Mouse (Mus musculus): Measurements from ENCODE around the gene Fam240a. TPM values are rescaled to one million over a fixed set of nuclear protein-coding genes. Genes with fewer than 3 reads are reported as not detected.

Gene Fam240a
- total and polyA plus RNA-seq, 2 experiments from 2014 or later: not detected

GRCm38 (mm10) chr9:110907838-110908630, 8.6 kb downstream of the Fam240a start:
- Histone ChIP-seq H3K4me3 (ENCODE audit: low read depth, low read length) (no peak overlapping the region), H3K9ac (replicated peaks; ENCODE audit: low read length, poor library complexity, severe bottlenecking) (no peak overlapping the region), H3K36me3 (ENCODE audit: insufficient read depth, low read length) (no peaks in the 10 kb centered on the region), H3K27ac (ENCODE audit: low read depth, low read length) (0 out of 2 replicates have a peak overlapping the region, but pooled peaks have one; percentile 26), H3K4me1 (ENCODE audit: insufficient read depth, low read length) (no peaks in the 10 kb centered on the region), H3K27me3 (ENCODE audit: insufficient read depth, low read length) (no peaks in the 10 kb centered on the region), H3K9me3 (ENCODE audit: low read length) (no peaks in the 10 kb centered on the region), H3K4me2 (ENCODE audit: low read depth, low read length, poor library complexity, severe bottlenecking) (no peak overlapping the region)
- TF ChIP-seq CTCF (IDR thresholded peaks at IDR 0.05): no peak
- 79% methylated on average over 4 of the region's 4 CpGs for WGBS
- ATAC-seq (ENCODE audit: low FRiP score) (no peak), DNase-seq (ENCODE audit: low spot score) (no peak)

GRCm38 (mm10) chr9:110907201-110907837, 9.3 kb downstream of the Fam240a start:
- no peak overlapping the region for H3K4me2 ChIP-seq (ENCODE audit: low read depth, low read length, poor library complexity, severe bottlenecking)
- no peak for TF ChIP-seq CTCF (IDR thresholded peaks at IDR 0.05)
- no peak overlapping the region for H3K9ac ChIP-seq (replicated peaks; ENCODE audit: low read length, poor library complexity, severe bottlenecking)
- H3K9me3 ChIP-seq (ENCODE audit: low read length): no peaks in the 10 kb centered on the region
- no peaks in the 10 kb centered on the region for H3K4me1 ChIP-seq (ENCODE audit: insufficient read depth, low read length)
- ATAC-seq (ENCODE audit: low FRiP score) (no peak), DNase-seq (ENCODE audit: low spot score) (no peak)
- H3K4me3 ChIP-seq (ENCODE audit: low read depth, low read length): no peak overlapping the region
- WGBS: 90% methylated on average over 11 of the region's 11 CpGs
- H3K36me3 ChIP-seq (ENCODE audit: insufficient read depth, low read length): no peaks in the 10 kb centered on the region
- H3K27ac ChIP-seq (ENCODE audit: low read depth, low read length): no peak overlapping the region
- H3K27me3 ChIP-seq (ENCODE audit: insufficient read depth, low read length): no peaks in the 10 kb centered on the region

DNA sequence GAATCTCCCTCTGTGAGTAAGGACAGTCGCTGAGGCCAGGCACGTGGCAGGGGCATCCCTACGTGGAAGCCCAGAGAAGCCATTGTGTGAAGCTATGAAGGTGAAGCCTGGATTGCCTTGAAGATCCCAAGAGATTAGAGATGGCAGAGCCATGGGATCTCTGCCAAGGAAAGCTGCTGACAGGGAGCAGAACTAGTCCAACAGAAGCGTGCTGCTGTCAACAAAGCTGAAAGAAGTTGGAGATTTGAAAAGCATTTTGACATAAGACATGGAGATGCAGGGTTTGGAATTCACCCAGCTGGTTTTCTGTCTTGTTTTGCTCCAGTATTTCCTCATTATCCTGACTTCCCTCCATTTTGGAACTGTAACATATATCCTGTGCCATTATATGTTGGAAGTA, 14.4 kb downstream of the Fam240a start:
- WGBS: 66% methylated on average over 4 of the region's 4 CpGs
- H3K4me1 ChIP-seq (ENCODE audit: insufficient read depth, low read length): no peaks in the 10 kb centered on the region
- no peak overlapping the region for H3K4me2 ChIP-seq (ENCODE audit: low read depth, low read length, poor library complexity, severe bottlenecking)
- H3K4me3 ChIP-seq (ENCODE audit: low read depth, low read length): no peak overlapping the region
- no peaks in the 10 kb centered on the region for H3K27me3 ChIP-seq (ENCODE audit: insufficient read depth, low read length)
- H3K36me3 ChIP-seq (ENCODE audit: insufficient read depth, low read length): no peaks in the 10 kb centered on the region
- H3K9ac ChIP-seq (replicated peaks; ENCODE audit: low read length, poor library complexity, severe bottlenecking): no peak overlapping the region
- no peaks in the 10 kb centered on the region for H3K9me3 ChIP-seq (ENCODE audit: low read length)
- H3K27ac ChIP-seq (ENCODE audit: low read depth, low read length): no peak overlapping the region
- no peak for TF ChIP-seq CTCF (IDR thresholded peaks at IDR 0.05)
- ATAC-seq (ENCODE audit: low FRiP score) (no peak), DNase-seq (ENCODE audit: low spot score) (peak; percentile 21)

GRCm38 (mm10) chr9:110901204-110901603, 15.5 kb downstream of the Fam240a start:
- Histone ChIP-seq H3K4me2 (ENCODE audit: low read depth, low read length, poor library complexity, severe bottlenecking) (no peak overlapping the region), H3K9ac (replicated peaks; ENCODE audit: low read length, poor library complexity, severe bottlenecking) (no peak overlapping the region), H3K4me1 (ENCODE audit: insufficient read depth, low read length) (no peaks in the 10 kb centered on the region), H3K4me3 (ENCODE audit: low read depth, low read length) (no peak overlapping the region), H3K36me3 (ENCODE audit: insufficient read depth, low read length) (no peaks in the 10 kb centered on the region), H3K27me3 (ENCODE audit: insufficient read depth, low read length) (no peaks in the 10 kb centered on the region), H3K9me3 (ENCODE audit: low read length) (no peaks in the 10 kb centered on the region), H3K27ac (ENCODE audit: low read depth, low read length) (no peak overlapping the region)
- peak; percentile 21 for DNase-seq (ENCODE audit: low spot score)
- TF ChIP-seq CTCF (IDR thresholded peaks at IDR 0.05): no peak
- ATAC-seq (ENCODE audit: low FRiP score): no peak
- 90% methylated on average over 6 of the region's 6 CpGs for WGBS

- no peaks in the 10 kb centered on the region for H3K36me3 ChIP-seq (ENCODE audit: insufficient read depth, low read length)
- TF ChIP-seq CTCF (IDR thresholded peaks at IDR 0.05): no peak
- no peak overlapping the region for H3K27ac ChIP-seq (ENCODE audit: low read depth, low read length)
- H3K9ac ChIP-seq (replicated peaks; ENCODE audit: low read length, poor library complexity, severe bottlenecking): no peak overlapping the region
- no peak overlapping the region for H3K4me3 ChIP-seq (ENCODE audit: low read depth, low read length)
- WGBS: 59% methylated on average over 10 of the region's 10 CpGs
- no peaks in the 10 kb centered on the region for H3K9me3 ChIP-seq (ENCODE audit: low read length)
- H3K4me2 ChIP-seq (ENCODE audit: low read depth, low read length, poor library complexity, severe bottlenecking): no peak overlapping the region
- ATAC-seq (ENCODE audit: low FRiP score): no peak
- no peaks in the 10 kb centered on the region for H3K27me3 ChIP-seq (ENCODE audit: insufficient read depth, low read length)
- DNase-seq (ENCODE audit: low spot score): no peak
- H3K4me1 ChIP-seq (ENCODE audit: insufficient read depth, low read length): no peaks in the 10 kb centered on the region
These were observed 17.1 kb downstream of the Fam240a start for GRCm38 (mm10) chr9:110899451-110900008.

DNA sequence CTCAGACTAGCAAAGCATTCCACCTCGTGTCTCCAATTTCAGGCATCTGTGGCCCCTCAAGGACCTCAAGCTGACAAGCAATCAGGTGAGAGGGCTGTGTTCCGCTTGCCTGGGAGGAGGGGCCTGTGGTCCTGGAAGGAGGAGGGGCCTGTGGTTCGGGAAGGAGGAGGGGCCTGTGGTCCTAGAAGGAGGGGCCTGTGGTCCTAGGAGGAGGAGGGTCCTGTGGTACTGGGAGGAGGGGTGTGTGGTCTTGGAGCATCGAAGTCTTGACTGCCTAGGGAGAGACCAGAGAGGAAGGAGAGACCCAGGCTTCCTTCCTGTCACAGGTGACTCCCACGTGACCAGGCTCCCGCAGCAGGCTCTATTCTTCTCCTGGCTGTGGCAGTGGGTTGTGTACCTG, 20.1 kb downstream of the Fam240a start:
- no peaks in the 10 kb centered on the region for H3K27me3 ChIP-seq (ENCODE audit: insufficient read depth, low read length)

More for the DNA sequence above, 20.1 kb downstream of the Fam240a start:
- DNase-seq (ENCODE audit: low spot score) (no peak), ATAC-seq (ENCODE audit: low FRiP score) (peak; percentile 35; the same call in 1 of the 2 replicates)
- no peak overlapping the region for H3K9ac ChIP-seq (replicated peaks; ENCODE audit: low read length, poor library complexity, severe bottlenecking)
- 9% methylated on average over 5 of the region's 6 CpGs for WGBS
- TF ChIP-seq CTCF (IDR thresholded peaks at IDR 0.05): no peak
- no peaks in the 10 kb centered on the region for H3K4me1 ChIP-seq (ENCODE audit: insufficient read depth, low read length)
- H3K4me2 ChIP-seq (ENCODE audit: low read depth, low read length, poor library complexity, severe bottlenecking): no peak overlapping the region
- H3K27ac ChIP-seq (ENCODE audit: low read depth, low read length): no peak overlapping the region
- H3K9me3 ChIP-seq (ENCODE audit: low read length): no peaks in the 10 kb centered on the region
- no peaks in the 10 kb centered on the region for H3K36me3 ChIP-seq (ENCODE audit: insufficient read depth, low read length)
- no peak overlapping the region for H3K4me3 ChIP-seq (ENCODE audit: low read depth, low read length)
